Comparison of ENCODE assay signal across 8 mouse cellular contexts in the genomic region with DNA sequence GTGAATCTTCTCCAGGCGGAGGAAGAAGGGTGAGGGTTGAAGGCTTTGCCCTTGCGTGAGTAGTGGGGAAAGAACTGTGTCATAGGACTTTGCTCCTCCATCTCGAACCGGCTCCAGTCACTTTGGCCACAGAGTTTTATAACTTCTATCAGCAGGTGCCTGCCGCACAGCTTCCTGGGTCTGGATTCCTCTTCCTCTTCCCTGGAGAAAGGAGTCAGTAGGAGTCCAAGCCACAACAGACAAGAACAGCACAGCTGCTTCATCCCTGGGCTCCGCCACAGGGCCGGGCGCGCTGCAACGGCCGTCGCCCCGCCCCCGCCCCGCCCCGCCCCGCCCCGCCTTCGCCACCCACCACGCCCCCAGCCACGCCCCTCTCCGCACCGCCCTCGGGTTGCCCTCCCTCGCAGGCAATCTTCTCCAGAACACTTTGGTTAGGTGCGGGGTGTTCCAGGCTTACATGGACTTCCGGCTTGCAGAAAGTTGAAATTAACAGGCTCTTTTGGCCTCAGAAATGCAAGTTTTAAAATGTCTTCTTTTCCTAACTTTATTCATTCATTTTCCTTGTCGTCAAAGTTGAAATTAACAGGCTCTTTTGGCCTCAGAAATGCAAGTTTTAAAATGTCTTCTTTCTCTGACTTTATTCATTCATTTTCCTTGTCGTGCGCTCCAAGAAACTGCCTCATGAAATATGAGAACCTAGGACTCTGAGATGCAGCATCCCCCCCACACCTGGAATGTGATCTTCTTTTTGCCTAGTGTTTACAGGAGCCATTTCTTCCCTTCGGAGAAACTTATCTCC. TPM values are rescaled to one million over a fixed set of nuclear protein-coding genes. Genes with fewer than 3 reads are reported as not detected.
DNase-seq lines count a peak whose midpoint lies in the region; ATAC-seq and TF ChIP-seq lines count a peak whose summit lies in the region.

Gene Insl6 (minus strand): TSS at position 304 of the 799 bp plus-strand sequence.

- no peak within 1 kb of the TSS for H3K27ac ChIP-seq in heart, embryonic 16.5 days (ENCODE audit: low read length)
- no peak within 1 kb of the TSS for H3K27ac ChIP-seq in macrophage

- H3K9ac ChIP-seq in heart, embryonic 16.5 days (ENCODE audit: low read length), result peak within 1 kb of the TSS; percentile 56

- peak; percentile 79 for DNase-seq in adrenal gland, adult 2 months
- peak; percentile 80 for DNase-seq in kidney, postnatal 14 days
- DNase-seq in retina, postnatal 7 days (ENCODE audit: low read depth, low spot score), result peak; percentile 19
- peak; percentile 27 for DNase-seq in urinary bladder, postnatal 10 days (ENCODE audit: low spot score)

- H3K4me2 ChIP-seq in heart, embryonic 16.5 days (ENCODE audit: low read depth, low read length), result peak within 1 kb of the TSS; percentile 70

- H3K9me3 ChIP-seq in E14TG2a.4 (ENCODE audit: low read length), result no peaks in the 10 kb centered on the region
- no peaks in the 10 kb centered on the region for H3K9me3 ChIP-seq in heart, embryonic 16.5 days (replicated peaks; ENCODE audit: control insufficient read depth, low read length)

- ATAC-seq in erythroblast, adult 5-6 weeks (replicated peaks; ENCODE audit: low FRiP score, poor library complexity, severe bottlenecking), result peak; percentile 89
- peak; percentile 96 for ATAC-seq in heart, embryonic 16.5 days (replicated peaks; ENCODE audit: extremely low read depth, insufficient read depth, low FRiP score)

- H3K27me3 ChIP-seq in E14TG2a.4 (ENCODE audit: insufficient read depth, low read length), result 0 out of 2 replicates have a peak, but pooled peaks cover 7% of the 10 kb centered on the region
- no peaks in the 10 kb centered on the region for H3K27me3 ChIP-seq in heart, embryonic 16.5 days (ENCODE audit: control insufficient read depth, insufficient read depth, low read length)

- H3K36me3 ChIP-seq in E14TG2a.4 (ENCODE audit: insufficient read depth, low read length) (no peaks in the 10 kb centered on the region), macrophage (ENCODE audit: inconsistent target) (no peaks in the 10 kb centered on the region)
- H3K36me3 ChIP-seq in heart, embryonic 16.5 days (ENCODE audit: control insufficient read depth, insufficient read depth), result no peaks in the 10 kb centered on the region

- peaks cover 10% of the 10 kb centered on the region for H3K4me1 ChIP-seq in E14TG2a.4 (replicated peaks; ENCODE audit: low read depth, low read length)
- H3K4me1 ChIP-seq in heart, embryonic 16.5 days (ENCODE audit: control insufficient read depth, insufficient read depth, low read length), result peaks cover 4% of the 10 kb centered on the region; the same call in 1 of the 2 replicates

- H3K79me2 ChIP-seq in macrophage (ENCODE audit: inconsistent target), result no peaks in the 10 kb centered on the region

- H3K4me3 ChIP-seq in E14TG2a.4 (replicated peaks; ENCODE audit: low read length) (peak within 1 kb of the TSS; percentile 60), macrophage (ENCODE audit: inconsistent target) (peak within 1 kb of the TSS; percentile 42)
- peak within 1 kb of the TSS; percentile 51 for H3K4me3 ChIP-seq in heart, embryonic 16.5 days (ENCODE audit: low read length)

- no peak for TF ChIP-seq CTCF in E14TG2a.4 (conservative IDR thresholded peaks at IDR 0.05; ENCODE audit: low read length)

- WGBS in heart, embryonic 16.5 days, result 3% methylated on average over 31 of the region's 31 CpGs
- 11% methylated on average over 17 of the region's 31 CpGs for WGBS in macrophage (ENCODE audit: missing documents)

RNA-seq across cellular contexts. Expression of gene Insl6, which starts in this region (rescaled TPM):
- total RNA-seq in adrenal gland, adult 2 months (2021), result 1 to 10 TPM in 1 of 2 experiments, under 1 TPM in 1; 0.58 to 1.3 TPM
- polyA plus RNA-seq in adrenal gland, adult 2 months (2012; rRNA removed), result 0.36 and 0.39 TPM in 2 replicates
- total RNA-seq in erythroblast, adult 5-6 weeks (2015; ENCODE audit: low replicate concordance), result not detected in 2 replicates
- not detected in 2 replicates for total RNA-seq in erythroblast, adult 5-6 weeks (2017; ENCODE audit: low replicate concordance)
- polyA plus RNA-seq in heart, embryonic 16.5 days (2015; fragmentation: Nextera tagmentation; extraction: Ambion mirVana), result 4.0 and 4.7 TPM in 2 replicates
- total RNA-seq in macrophage (2018; cell fraction: chromatin; rRNA removed), result 1 to 10 TPM in 14 of 26 experiments, not detected in 12; 1.1 to 9.8 (median 2.5) TPM
- 10 to 100 TPM in 25 of 26 experiments, 1 to 10 TPM in 1; 9.7 to 38.4 (median 21.1) TPM for total RNA-seq in macrophage (2018; cell fraction: cytosol; rRNA removed)
- total RNA-seq in macrophage (2018; cell fraction: nucleus; rRNA removed), result 10 to 100 TPM in 6 of 26 experiments, 1 to 10 TPM in 20; 1.4 to 24.5 (median 5.8) TPM
- polyA plus RNA-seq in macrophage (2018), result 10.1 to 21.0 TPM (median 14.9 TPM) in 3 replicates

Comparison
In these comparisons a context has a peak if more than half of its experiments do, and no peak if none do; other contexts are left out.
1. Peak in ATAC-seq in erythroblast, adult 5-6 weeks; RNA of the gene not detected or under 1 TPM.
2. DNase-seq: peak in every context shown above with its lines; median percentile 80 in kidney, postnatal 14 days; 79 in adrenal gland, adult 2 months; 27 in urinary bladder, postnatal 10 days; 19 in retina, postnatal 7 days.